Mouse (Mus musculus) heart, embryonic 16.5 days (tissue): Measurements from ENCODE around the gene Ppp1r14d. TPM values are rescaled to one million over a fixed set of nuclear protein-coding genes. Genes with fewer than 3 reads are reported as not detected.

ENCODE experiments used
- ATAC-seq: fragments of 200-750 bp; cut with Nextera tagmentation; replicated peaks from 2 replicates; pipeline ENCODE4 v1.8.0; 2017; ENCODE audit warnings: moderate number of reproducible peaks; ENCODE audit not compliant: insufficient read depth, low FRiP score; ENCODE audit errors: extremely low read depth
- H3K27ac ChIP-seq: fragments of 300-500 bp; sonication (generic); 2 replicates; pipeline ENCODE4 v1.5.1; 2014; ENCODE audit warnings: mild to moderate bottlenecking, low read length, control low read depth, moderate library complexity
- H3K27me3 ChIP-seq: fragments of 300-500 bp; sonication (generic); 2 replicates; pipeline ENCODE4 v1.6.1; 2014; ENCODE audit warnings: low read length, mixed read lengths; ENCODE audit not compliant: control insufficient read depth, insufficient read depth
- H3K36me3 ChIP-seq: fragments of 300-500 bp; sonication (generic); 2 replicates; pipeline ENCODE4 v1.6.1; 2014; ENCODE audit not compliant: control insufficient read depth, insufficient read depth
- H3K4me1 ChIP-seq: fragments of 300-500 bp; sonication (generic); 2 replicates; pipeline ENCODE4 v1.6.1; 2014; ENCODE audit warnings: low read length, mixed read lengths; ENCODE audit not compliant: control insufficient read depth, insufficient read depth
- H3K4me2 ChIP-seq: fragments of 300-500 bp; sonication (generic); 2 replicates; pipeline ENCODE4 v1.6.1; 2014; ENCODE audit warnings: low read depth, mild to moderate bottlenecking, control low read depth, low read length
- H3K4me3 ChIP-seq: fragments of 300-500 bp; sonication (generic); 2 replicates; pipeline ENCODE4 v1.5.1; 2014; ENCODE audit warnings: mild to moderate bottlenecking, control low read depth, low read length
- H3K9ac ChIP-seq: fragments of 300-500 bp; sonication (generic); 2 replicates; pipeline ENCODE4 v1.6.1; 2014; ENCODE audit warnings: low read length, control low read depth
- H3K9me3 ChIP-seq: fragments of 300-500 bp; sonication (generic); replicated peaks from 2 replicates; pipeline ENCODE4 v1.6.1; 2016; ENCODE audit warnings: low read length; ENCODE audit not compliant: control insufficient read depth
- WGBS: fragments of 180-500 bp; shearing (Covaris S2); extraction: QIAGEN DNeasy Blood & Tissue Kit; methylation state at CpG from one replicate; pipeline ENCODE4 v1.1.7; 2014; 5-methylcytosine and 5-hydroxymethylcytosine counted together
- polyA plus RNA-seq: library from polyadenylated mRNA; unstranded; fragments of >200 nt; fragmentation: Nextera tagmentation; extraction: Ambion mirVana; gene quantifications from 2 replicates; pipeline ENCODE4 v1.2.1, GENCODE M21; 2015

The Ppp1r14d gene
- polyA plus RNA-seq, 1 experiment from 2014 or later = 0.18 TPM

- Histone ChIP-seq H3K4me3 (peak overlapping the region; percentile 87), H3K9me3 (no peaks in the 10 kb centered on the region), H3K4me2 (peak overlapping the region; percentile 64), H3K36me3 (peaks cover 19% of the 10 kb centered on the region), H3K4me1 (peaks cover 7% of the 10 kb centered on the region), H3K9ac (peak overlapping the region; percentile 73), H3K27me3 (no peaks in the 10 kb centered on the region), H3K27ac (peak overlapping the region; percentile 92)
- ATAC-seq = no peak
- 16% methylated on average over 6 of the region's 6 CpGs for WGBS
Measured at GRCm38 (mm10) chr2:119207961-119208343, 21.8 kb downstream of the Ppp1r14d start.

GRCm38 (mm10) chr2:119203871-119204460, 25.7 kb downstream of the Ppp1r14d start:
- no peak overlapping the region for H3K4me3 ChIP-seq
- no peak overlapping the region for H3K9ac ChIP-seq
- WGBS = 67% methylated on average over 4 of the region's 4 CpGs
- peaks cover 2% of the 10 kb centered on the region; the same call in 1 of the 2 replicates for H3K4me1 ChIP-seq
- H3K27ac ChIP-seq = peak overlapping the region; percentile 19; the same call in 1 of the 2 replicates
- no peak overlapping the region for H3K4me2 ChIP-seq
- H3K36me3 ChIP-seq = no peaks in the 10 kb centered on the region
- ATAC-seq = no peak
- no peaks in the 10 kb centered on the region for H3K27me3 ChIP-seq
- no peaks in the 10 kb centered on the region for H3K9me3 ChIP-seq

- 48% methylated on average over 5 of the region's 5 CpGs for WGBS
- Histone ChIP-seq H3K4me1 (peaks cover 2% of the 10 kb centered on the region; the same call in 1 of the 2 replicates), H3K9ac (no peak overlapping the region), H3K9me3 (no peaks in the 10 kb centered on the region), H3K27ac (no peak overlapping the region), H3K36me3 (no peaks in the 10 kb centered on the region), H3K4me3 (no peak overlapping the region), H3K4me2 (no peak overlapping the region), H3K27me3 (no peaks in the 10 kb centered on the region)
- no peak; the same call in 1 of the 2 replicates for ATAC-seq
Measured at GRCm38 (mm10) chr2:119202914-119203453, 26.7 kb downstream of the Ppp1r14d start.

GRCm38 (mm10) chr2:119198934-119199333, 30.8 kb downstream of the Ppp1r14d start:
- 67% methylated on average over 3 of the region's 3 CpGs for WGBS
- H3K27me3 ChIP-seq = no peaks in the 10 kb centered on the region
- no peak for ATAC-seq

GRCm38 (mm10) chr2:119198049-119198448, 31.7 kb downstream of the Ppp1r14d start:
- Histone ChIP-seq H3K27me3 (no peaks in the 10 kb centered on the region), H3K27ac (no peak overlapping the region), H3K4me2 (no peak overlapping the region), H3K9ac (no peak overlapping the region), H3K9me3 (no peaks in the 10 kb centered on the region), H3K4me3 (no peak overlapping the region), H3K4me1 (peaks cover 13% of the 10 kb centered on the region; the same call in 1 of the 2 replicates), H3K36me3 (no peaks in the 10 kb centered on the region)
- WGBS = 25% methylated on average over 1 of the region's 1 CpGs
- no peak for ATAC-seq

More at GRCm38 (mm10) chr2:119198934-119199333, 30.8 kb downstream of the Ppp1r14d start:
- no peak overlapping the region for H3K4me3 ChIP-seq
- H3K4me1 ChIP-seq = peaks cover 13% of the 10 kb centered on the region; the same call in 1 of the 2 replicates
- H3K4me2 ChIP-seq = no peak overlapping the region
- H3K36me3 ChIP-seq = no peaks in the 10 kb centered on the region
- H3K27ac ChIP-seq = no peak overlapping the region
- no peaks in the 10 kb centered on the region for H3K9me3 ChIP-seq
- H3K9ac ChIP-seq = no peak overlapping the region

- Histone ChIP-seq H3K9ac (no peak overlapping the region), H3K4me1 (peaks cover 13% of the 10 kb centered on the region; the same call in 1 of the 2 replicates), H3K4me3 (no peak overlapping the region), H3K27me3 (no peaks in the 10 kb centered on the region), H3K9me3 (no peaks in the 10 kb centered on the region), H3K27ac (no peak overlapping the region), H3K36me3 (no peaks in the 10 kb centered on the region), H3K4me2 (no peak overlapping the region)
- no peak for ATAC-seq
- WGBS = 81% methylated on average over 1 of the region's 1 CpGs
Measured at GRCm38 (mm10) chr2:119197493-119197892, 32.2 kb downstream of the Ppp1r14d start.

GRCm38 (mm10) chr2:119196316-119197108, 33.2 kb downstream of the Ppp1r14d start:
- Histone ChIP-seq H3K27ac (no peak overlapping the region), H3K9ac (no peak overlapping the region), H3K9me3 (no peaks in the 10 kb centered on the region), H3K4me3 (no peak overlapping the region), H3K4me1 (peaks cover 13% of the 10 kb centered on the region; the same call in 1 of the 2 replicates), H3K4me2 (no peak overlapping the region), H3K27me3 (no peaks in the 10 kb centered on the region), H3K36me3 (no peaks in the 10 kb centered on the region)
- no peak for ATAC-seq
- WGBS = 43% methylated on average over 4 of the region's 4 CpGs

- WGBS = 73% methylated on average over 5 of the region's 5 CpGs
- Histone ChIP-seq H3K27ac (peak overlapping the region; percentile 49), H3K4me2 (no peak overlapping the region), H3K4me3 (no peak overlapping the region), H3K4me1 (peaks cover 14% of the 10 kb centered on the region), H3K36me3 (no peaks in the 10 kb centered on the region), H3K9ac (no peak overlapping the region; the same call in 1 of the 2 replicates), H3K27me3 (no peaks in the 10 kb centered on the region), H3K9me3 (no peaks in the 10 kb centered on the region)
- ATAC-seq = peak; percentile 26; the same call in 1 of the 2 replicates
Measured at GRCm38 (mm10) chr2:119194140-119194539, 35.6 kb downstream of the Ppp1r14d start.

GRCm38 (mm10) chr2:119190969-119191368, 38.7 kb downstream of the Ppp1r14d start:
- no peak for ATAC-seq
- WGBS = 80% methylated on average over 5 of the region's 5 CpGs

More at GRCm38 (mm10) chr2:119190969-119191368, 38.7 kb downstream of the Ppp1r14d start:
- H3K4me2 ChIP-seq = no peak overlapping the region
- H3K9ac ChIP-seq = no peak overlapping the region
- H3K4me3 ChIP-seq = no peak overlapping the region
- H3K27ac ChIP-seq = no peak overlapping the region
- no peaks in the 10 kb centered on the region for H3K9me3 ChIP-seq
- H3K27me3 ChIP-seq = no peaks in the 10 kb centered on the region
- H3K36me3 ChIP-seq = no peaks in the 10 kb centered on the region
- peaks cover 14% of the 10 kb centered on the region for H3K4me1 ChIP-seq
